Mouse (Mus musculus): ENCODE measurements around the gene Pkd2l1.

- no peak for TF ChIP-seq TAL1 (IDR thresholded peaks at IDR 0.05; ENCODE audit: low read length)
- no peak for TF ChIP-seq GATA1 (IDR thresholded peaks at IDR 0.05; ENCODE audit: low read length)
Measured at GRCm38 (mm10) chr19:44107661-44108521, 84.4 kb downstream of the Pkd2l1 start.

Measured in erythroblast, embryonic 14.5 days (primary cell).